Mouse (Mus musculus) hindbrain, embryonic 11.5 days (tissue): ENCODE results near the gene Cdh6. TPM values are rescaled to one million over a fixed set of nuclear protein-coding genes. Genes with fewer than 3 reads are reported as not detected.

Source experiments
- ATAC-seq: fragments of 200-750 bp; cut with Nextera tagmentation; 2 replicates; pipeline ENCODE4 v1.8.0; 2017; ENCODE audit warnings: mild to moderate bottlenecking, moderate TSS enrichment, moderate library complexity; ENCODE audit not compliant: low FRiP score
- DNase-seq: peaks from one replicate; pipeline ENCODE4 v3.0.0-alpha.2; 2015; ENCODE audit warnings: low spot score
- H3K27ac ChIP-seq: fragments of 300-500 bp; sonication (generic); 2 replicates; pipeline ENCODE4 v1.5.1; 2014; ENCODE audit warnings: mild to moderate bottlenecking, low read depth, low read length
- H3K27me3 ChIP-seq: fragments of 300-500 bp; sonication (generic); 2 replicates; pipeline ENCODE4 v1.6.1; 2014; ENCODE audit warnings: mild to moderate bottlenecking, low read length, moderate library complexity, mixed read lengths; ENCODE audit not compliant: control insufficient read depth, insufficient read depth
- H3K36me3 ChIP-seq: fragments of 300-500 bp; sonication (generic); 2 replicates; pipeline ENCODE4 v1.6.1; 2014; ENCODE audit warnings: mild to moderate bottlenecking, low read length, moderate library complexity, mixed read lengths; ENCODE audit not compliant: control insufficient read depth, insufficient read depth
- H3K4me1 ChIP-seq: fragments of 300-500 bp; sonication (generic); replicated peaks from 2 replicates; pipeline ENCODE4 v1.6.1; 2014; ENCODE audit warnings: low read length, mixed read lengths; ENCODE audit not compliant: control insufficient read depth, insufficient read depth
- H3K4me2 ChIP-seq: fragments of 300-500 bp; sonication (generic); replicated peaks from 2 replicates; pipeline ENCODE4 v1.6.1; 2014; ENCODE audit warnings: mild to moderate bottlenecking, low read depth, low read length
- H3K4me3 ChIP-seq: fragments of 300-500 bp; sonication (generic); 2 replicates; pipeline ENCODE4 v1.5.1; 2014; ENCODE audit warnings: low read depth, low read length
- H3K9ac ChIP-seq: fragments of 300-500 bp; sonication (generic); 2 replicates; pipeline ENCODE4 v1.6.1; 2014; ENCODE audit warnings: low read depth, low read length
- H3K9me3 ChIP-seq: fragments of 300-500 bp; sonication (generic); 2 replicates; pipeline ENCODE4 v1.6.1; 2016; ENCODE audit warnings: low read length; ENCODE audit not compliant: control insufficient read depth
- WGBS: fragments of 180-500 bp; shearing (Covaris S2); extraction: QIAGEN DNeasy Blood & Tissue Kit; methylation state at CpG from one replicate; pipeline ENCODE4 v1.1.7; 2014; 5-methylcytosine and 5-hydroxymethylcytosine counted together
- polyA plus RNA-seq: library from polyadenylated mRNA; unstranded; fragments of >200 nt; fragmentation: Nextera tagmentation; extraction: Ambion mirVana; gene quantifications from 2 replicates; pipeline ENCODE4 v1.2.1, GENCODE M21; 2014

Cdh6 gene
- polyA plus RNA-seq, 1 experiment from 2014 or later, result 12.7 TPM

GRCm38 (mm10) chr15:13063633-13064032 lies 109.8 kb downstream of the Cdh6 start:
- no peak overlapping the region for H3K27ac ChIP-seq
- no peak overlapping the region for H3K4me3 ChIP-seq
- H3K36me3 ChIP-seq, result no peaks in the 10 kb centered on the region
- H3K4me2 ChIP-seq, result no peak overlapping the region
- H3K9ac ChIP-seq, result no peak overlapping the region
- H3K9me3 ChIP-seq, result no peaks in the 10 kb centered on the region
- no peak for DNase-seq
- no peak for ATAC-seq
- no peaks in the 10 kb centered on the region for H3K27me3 ChIP-seq
- 97% methylated on average over 13 of the region's 13 CpGs for WGBS
- H3K4me1 ChIP-seq, result no peaks in the 10 kb centered on the region

GRCm38 (mm10) chr15:13057728-13058127 lies 115.7 kb downstream of the Cdh6 start:
- no peak overlapping the region for H3K4me2 ChIP-seq
- no peaks in the 10 kb centered on the region for H3K4me1 ChIP-seq
- ATAC-seq (no peak), DNase-seq (no peak)
- no peaks in the 10 kb centered on the region for H3K9me3 ChIP-seq
- H3K9ac ChIP-seq, result no peak overlapping the region
- no peak overlapping the region for H3K27ac ChIP-seq
- no peaks in the 10 kb centered on the region for H3K27me3 ChIP-seq
- 91% methylated on average over 5 of the region's 5 CpGs for WGBS
- H3K36me3 ChIP-seq, result no peaks in the 10 kb centered on the region
- H3K4me3 ChIP-seq, result no peak overlapping the region

- 94% methylated on average over 10 of the region's 10 CpGs for WGBS
- DNase-seq (no peak), ATAC-seq (no peak)
- Histone ChIP-seq H3K4me3 (no peak overlapping the region), H3K9ac (no peak overlapping the region), H3K27ac (no peak overlapping the region), H3K9me3 (no peaks in the 10 kb centered on the region), H3K4me2 (no peak overlapping the region), H3K27me3 (no peaks in the 10 kb centered on the region), H3K36me3 (no peaks in the 10 kb centered on the region), H3K4me1 (no peaks in the 10 kb centered on the region)
These were observed 116.2 kb downstream of the Cdh6 start for GRCm38 (mm10) chr15:13057302-13057701.

GRCm38 (mm10) chr15:13047910-13048309 lies 125.6 kb downstream of the Cdh6 start:
- H3K4me2 ChIP-seq, result no peak overlapping the region
- no peak overlapping the region for H3K4me3 ChIP-seq
- H3K9me3 ChIP-seq, result no peaks in the 10 kb centered on the region
- WGBS, result 90% methylated on average over 7 of the region's 7 CpGs
- ATAC-seq (no peak), DNase-seq (no peak)
- no peak overlapping the region for H3K9ac ChIP-seq
- H3K27ac ChIP-seq, result no peak overlapping the region
- H3K36me3 ChIP-seq, result no peaks in the 10 kb centered on the region
- H3K27me3 ChIP-seq, result no peaks in the 10 kb centered on the region
- H3K4me1 ChIP-seq, result no peaks in the 10 kb centered on the region

- Histone ChIP-seq H3K27me3 (no peaks in the 10 kb centered on the region), H3K9ac (no peak overlapping the region), H3K9me3 (no peaks in the 10 kb centered on the region), H3K4me2 (no peak overlapping the region), H3K4me3 (no peak overlapping the region), H3K4me1 (no peaks in the 10 kb centered on the region), H3K27ac (no peak overlapping the region), H3K36me3 (no peaks in the 10 kb centered on the region)
- no peak for DNase-seq
- WGBS, result 60% methylated on average over 16 of the region's 16 CpGs
- ATAC-seq, result no peak
These were observed 139.0 kb downstream of the Cdh6 start for GRCm38 (mm10) chr15:13034436-13034835.

GRCm38 (mm10) chr15:13030641-13031040 lies 142.8 kb downstream of the Cdh6 start:
- H3K9me3 ChIP-seq, result no peaks in the 10 kb centered on the region
- no peaks in the 10 kb centered on the region for H3K36me3 ChIP-seq
- H3K9ac ChIP-seq, result no peak overlapping the region
- ATAC-seq (no peak), DNase-seq (no peak)
- WGBS, result 90% methylated on average over 2 of the region's 2 CpGs
- H3K27me3 ChIP-seq, result no peaks in the 10 kb centered on the region
- H3K4me3 ChIP-seq, result no peak overlapping the region
- no peak overlapping the region for H3K27ac ChIP-seq
- H3K4me1 ChIP-seq, result no peaks in the 10 kb centered on the region
- H3K4me2 ChIP-seq, result no peak overlapping the region

GRCm38 (mm10) chr15:13027513-13027912 lies 146.0 kb downstream of the Cdh6 start:
- no peak for ATAC-seq

GRCm38 (mm10) chr15:13016756-13017357 lies 156.6 kb downstream of the Cdh6 start:
- no peak for DNase-seq
- no peaks in the 10 kb centered on the region for H3K27me3 ChIP-seq
- ATAC-seq, result no peak
- no peaks in the 10 kb centered on the region for H3K9me3 ChIP-seq
- no peak overlapping the region for H3K27ac ChIP-seq
- H3K4me2 ChIP-seq, result no peak overlapping the region
- H3K9ac ChIP-seq, result no peak overlapping the region
- 90% methylated on average over 2 of the region's 2 CpGs for WGBS
- no peaks in the 10 kb centered on the region for H3K36me3 ChIP-seq
- no peaks in the 10 kb centered on the region for H3K4me1 ChIP-seq
- no peak overlapping the region for H3K4me3 ChIP-seq

More at GRCm38 (mm10) chr15:13027513-13027912, 146.0 kb downstream of the Cdh6 start:
- Histone ChIP-seq H3K9me3 (no peaks in the 10 kb centered on the region), H3K36me3 (no peaks in the 10 kb centered on the region), H3K4me3 (no peak overlapping the region), H3K27ac (no peak overlapping the region), H3K27me3 (no peaks in the 10 kb centered on the region), H3K4me2 (no peak overlapping the region), H3K4me1 (no peaks in the 10 kb centered on the region), H3K9ac (no peak overlapping the region)
- no peak for DNase-seq
- WGBS, result 75% methylated on average over 5 of the region's 5 CpGs

- no peak for ATAC-seq
- no peak overlapping the region for H3K4me3 ChIP-seq
- H3K4me1 ChIP-seq, result no peaks in the 10 kb centered on the region
- no peak overlapping the region for H3K27ac ChIP-seq
- no peak overlapping the region for H3K9ac ChIP-seq
- 70% methylated on average over 4 of the region's 4 CpGs for WGBS
- no peak overlapping the region for H3K4me2 ChIP-seq
- H3K27me3 ChIP-seq, result no peaks in the 10 kb centered on the region
- no peaks in the 10 kb centered on the region for H3K36me3 ChIP-seq
- H3K9me3 ChIP-seq, result no peaks in the 10 kb centered on the region
- no peak for DNase-seq
These were observed 164.7 kb downstream of the Cdh6 start for GRCm38 (mm10) chr15:13008803-13009202.
